Mouse (Mus musculus): ENCODE measurements around the gene Adcy4.

Adcy4 gene

DNA sequence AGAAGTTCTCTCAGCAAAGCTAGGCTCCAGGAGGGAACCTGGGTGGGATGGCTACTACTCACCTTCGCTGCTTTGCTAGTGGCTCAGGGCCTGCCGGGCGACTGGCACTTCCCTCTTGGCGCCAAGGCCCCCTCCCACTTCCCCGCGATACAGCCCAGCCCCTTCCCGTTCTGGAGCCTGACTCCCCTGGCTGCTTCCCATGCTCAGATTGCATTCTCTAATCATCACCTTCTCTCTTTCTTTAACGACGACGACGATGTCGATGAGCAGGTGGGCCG, at the start of gene Adcy4:
Gene Adcy4 (minus strand): TSS at position 138 of the 278 bp plus-strand sequence.
- no peak for DNase-seq (ENCODE audit: low spot score in 2 of 2)

DNA sequence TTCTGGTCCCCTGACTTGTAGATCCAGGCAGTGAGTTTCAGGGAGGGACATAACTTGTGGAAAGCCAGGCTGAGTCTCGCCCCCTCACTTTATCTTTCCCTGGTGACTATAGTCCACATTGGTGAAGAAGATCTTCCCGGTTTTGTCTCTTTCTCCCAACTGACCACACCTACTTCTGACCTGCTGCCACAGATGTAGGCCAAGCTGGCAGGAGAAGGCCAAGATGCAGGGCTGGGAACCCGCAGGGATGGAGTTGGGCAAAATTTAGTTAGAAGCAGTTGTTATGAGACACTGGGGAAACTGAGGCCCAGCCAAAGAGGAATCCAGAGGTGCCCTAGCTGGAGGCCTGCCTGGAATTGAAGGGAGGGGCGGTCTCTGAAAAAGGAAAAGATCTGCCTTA, 49.2 kb upstream of the Adcy4 start:
- DNase-seq (ENCODE audit: low spot score in 2 of 2) = no peak

DNA sequence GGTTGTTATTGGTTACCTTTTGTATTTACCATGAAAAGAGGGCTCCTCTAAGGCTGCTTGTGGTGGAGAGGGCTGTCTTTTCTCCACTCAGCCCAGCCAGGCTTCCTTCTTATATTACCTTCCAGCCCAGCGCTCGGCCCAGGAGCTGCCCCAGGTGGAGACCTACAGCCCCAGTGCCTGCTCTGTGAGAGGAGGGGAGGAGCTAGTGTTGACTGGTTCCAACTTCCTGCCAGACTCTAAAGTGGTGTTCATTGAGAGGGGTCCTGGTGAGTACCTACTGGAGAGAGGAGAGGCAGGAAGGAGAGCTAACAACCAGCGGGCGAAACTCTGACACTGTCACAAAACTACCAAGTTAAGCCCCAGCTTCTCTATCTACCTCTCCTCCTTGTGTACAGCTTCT, 46.4 kb upstream of the Adcy4 start:
- DNase-seq (ENCODE audit: low spot score in 2 of 2) = no peak

DNA sequence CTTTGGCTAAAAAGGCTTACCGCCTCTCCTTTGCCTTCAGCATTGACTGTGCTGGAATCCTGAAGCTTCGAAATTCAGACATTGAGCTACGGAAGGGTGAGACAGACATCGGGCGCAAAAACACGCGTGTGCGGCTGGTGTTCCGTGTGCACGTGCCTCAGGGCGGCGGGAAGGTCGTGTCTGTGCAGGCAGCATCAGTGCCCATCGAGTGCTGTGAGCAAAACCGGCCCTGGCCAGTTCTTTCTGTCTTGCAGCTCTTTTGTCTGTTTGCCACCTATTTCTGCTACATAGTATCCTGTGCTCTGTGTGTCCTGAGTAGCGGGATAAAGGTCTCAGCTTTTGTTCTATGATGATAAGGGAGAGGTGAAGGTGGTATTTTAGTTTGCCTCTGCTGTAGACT, 46.0 kb upstream of the Adcy4 start:
- DNase-seq (ENCODE audit: low spot score in 2 of 2) = no peak

DNA sequence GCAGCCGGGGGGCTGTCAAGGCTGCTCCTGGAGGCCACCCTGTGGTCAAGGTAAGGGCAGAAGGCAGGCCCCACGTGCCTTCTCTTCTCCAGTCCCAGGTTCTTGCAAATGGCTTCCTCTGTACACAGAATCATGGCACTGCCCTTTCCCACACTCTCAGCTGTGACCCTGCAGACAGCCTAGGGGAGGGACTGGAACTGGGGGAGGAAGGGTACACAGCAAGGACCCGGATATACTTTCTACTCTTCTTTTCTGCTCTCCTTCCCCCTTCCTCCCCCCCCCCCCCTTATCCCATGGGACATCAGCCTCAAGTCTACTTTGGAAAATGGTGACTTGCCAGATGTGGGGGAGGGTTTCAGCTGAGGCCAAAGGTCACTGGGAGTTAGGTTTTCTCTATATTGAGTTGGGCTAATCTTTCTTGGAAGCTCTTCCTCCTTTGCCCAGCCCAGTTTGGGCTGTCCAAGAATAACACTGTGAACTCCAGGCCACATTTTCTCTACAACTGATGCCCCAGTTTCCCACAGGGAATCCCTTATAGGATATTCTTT, 44.9 kb upstream of the Adcy4 start:
- DNase-seq (ENCODE audit: low spot score in 2 of 2) = no peak

DNA sequence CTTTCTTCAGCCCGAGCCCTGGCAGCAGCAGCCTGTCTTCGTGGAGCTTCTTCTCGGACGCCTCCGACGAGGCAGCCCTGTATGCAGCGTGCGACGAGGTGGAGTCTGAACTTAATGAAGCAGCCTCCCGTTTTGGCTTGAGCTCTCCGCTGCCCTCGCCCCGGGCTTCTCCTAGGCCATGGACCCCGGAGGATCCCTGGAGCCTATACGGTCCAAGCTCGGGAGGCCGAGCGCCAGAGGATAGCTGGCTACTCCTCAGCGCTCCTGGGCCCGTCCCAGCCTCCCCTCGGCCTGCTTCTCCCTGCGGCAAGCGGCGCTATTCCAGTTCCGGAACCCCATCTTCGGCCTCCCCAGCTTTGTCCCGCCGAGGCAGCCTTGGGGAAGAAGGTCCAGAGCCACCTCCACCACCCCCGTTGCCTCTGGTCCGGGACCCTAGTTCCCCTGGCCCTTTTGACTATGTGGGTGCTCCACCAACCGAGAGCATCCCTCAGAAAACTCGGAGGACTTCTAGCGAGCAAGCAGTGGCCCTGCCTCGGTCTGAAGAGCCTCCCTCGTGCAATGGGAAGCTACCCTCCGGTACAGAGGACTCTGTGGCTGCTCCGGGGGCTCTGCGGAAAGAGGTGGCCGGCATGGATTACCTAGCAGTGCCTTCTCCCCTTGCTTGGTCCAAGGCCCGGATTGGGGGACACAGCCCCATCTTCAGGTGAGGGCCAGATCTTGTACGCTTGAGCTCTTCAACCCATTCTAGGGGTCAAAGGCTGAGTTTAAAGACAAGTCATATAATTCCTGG, 42.9 kb upstream of the Adcy4 start:
- no peak for DNase-seq (ENCODE audit: low spot score in 2 of 2)

DNA sequence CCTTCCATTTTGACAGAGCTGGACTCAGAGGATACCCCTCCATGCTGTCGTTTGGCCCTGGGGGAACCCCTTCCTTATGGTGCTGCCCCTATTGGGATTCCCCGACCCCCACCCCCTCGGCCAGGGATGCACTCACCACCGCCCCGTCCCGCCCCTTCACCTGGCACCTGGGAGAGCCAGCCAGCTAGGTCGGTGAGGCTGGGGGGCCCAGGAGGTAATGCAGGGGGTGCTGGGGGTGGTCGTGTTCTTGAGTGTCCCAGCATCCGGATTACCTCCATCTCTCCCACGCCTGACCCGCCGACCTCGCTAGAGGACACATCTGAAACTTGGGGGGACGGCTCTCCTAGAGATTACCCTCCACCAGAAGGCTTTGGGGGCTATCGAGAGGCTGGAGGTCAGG, 42.2 kb upstream of the Adcy4 start:
- peak in 1 of 2 experiments; percentile 2 for DNase-seq (ENCODE audit: low spot score in 2 of 2)

DNA sequence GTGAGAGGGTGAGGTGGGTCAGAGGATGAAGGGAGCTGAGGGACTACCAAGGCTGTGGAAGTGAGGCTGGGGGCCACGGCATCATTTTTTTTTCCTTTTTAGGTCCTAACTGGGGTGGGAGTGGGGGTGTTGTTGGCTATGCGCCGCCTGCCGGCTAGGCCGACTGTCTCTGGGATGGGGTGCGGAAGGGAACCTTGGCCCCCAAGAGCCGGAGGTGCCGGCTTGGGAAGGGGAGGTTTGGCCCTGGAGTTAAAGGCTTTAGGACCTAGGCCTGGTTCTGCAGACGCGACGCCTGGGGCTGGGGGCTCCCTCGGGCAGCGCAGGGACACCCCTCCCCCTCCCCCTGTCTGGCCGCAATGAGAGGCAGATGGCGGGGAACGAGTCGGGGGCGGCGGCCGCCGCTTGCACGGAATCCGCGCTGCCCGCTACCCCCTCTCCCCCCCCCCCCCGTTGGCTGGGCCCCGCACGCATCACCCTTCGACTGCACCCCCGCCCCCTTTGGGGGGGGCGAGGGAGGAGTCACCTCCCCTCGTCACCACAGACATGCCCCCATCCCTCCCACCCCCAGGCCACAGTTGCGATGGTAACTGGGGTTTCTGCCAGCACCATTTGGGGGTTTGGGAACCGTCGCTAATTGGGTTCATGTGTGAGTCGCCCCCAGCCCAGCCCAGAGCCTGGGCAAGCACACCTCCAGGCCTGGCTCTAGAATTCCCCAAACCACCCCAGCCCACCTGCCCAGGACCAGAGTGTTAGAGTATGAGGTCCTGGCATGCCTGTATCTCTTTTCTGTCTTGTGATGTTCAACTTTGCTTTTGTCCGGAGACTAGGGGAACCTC, 41.5 kb upstream of the Adcy4 start:
- peak in 1 of 2 experiments; percentile 11 for DNase-seq (ENCODE audit: low spot score in 2 of 2)

DNA sequence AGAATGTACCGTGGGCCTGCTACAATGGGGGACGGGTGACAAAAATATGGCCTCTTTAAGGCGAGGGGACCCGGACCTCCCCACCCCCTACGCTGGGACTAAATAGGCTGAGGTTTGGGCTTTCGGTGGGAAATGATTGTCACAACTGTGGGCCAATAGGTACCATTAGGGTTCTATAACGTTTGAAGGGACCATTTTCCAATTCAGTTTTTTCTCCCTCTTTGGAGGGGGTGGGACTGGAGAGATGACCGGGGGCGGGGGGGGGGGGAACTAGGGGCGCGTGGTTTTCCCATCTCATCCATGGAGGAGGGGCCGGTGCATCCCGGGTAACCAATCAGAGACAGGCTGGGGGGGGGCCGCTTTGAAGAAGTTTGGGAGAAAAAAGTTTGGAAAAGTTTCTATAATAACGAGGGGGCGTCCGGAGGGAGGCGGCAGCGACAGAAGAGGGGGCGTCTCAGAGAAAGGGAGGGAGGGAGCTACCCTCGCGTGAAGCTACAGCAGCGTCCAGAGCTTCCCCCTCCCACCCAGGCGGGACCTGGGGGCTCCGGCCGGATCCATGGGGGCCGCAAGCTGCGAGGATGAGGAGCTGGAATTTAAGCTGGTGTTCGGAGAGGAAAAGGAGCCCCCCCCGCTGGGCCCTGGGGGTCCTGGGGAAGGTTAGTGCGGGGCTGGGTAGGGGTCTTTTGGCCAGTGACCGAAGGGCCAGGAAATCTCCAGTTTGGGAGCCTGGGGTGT, 40.8 kb upstream of the Adcy4 start:
- DNase-seq (ENCODE audit: low spot score in 2 of 2) = peak in 1 of 2 experiments; percentile 16

DNA sequence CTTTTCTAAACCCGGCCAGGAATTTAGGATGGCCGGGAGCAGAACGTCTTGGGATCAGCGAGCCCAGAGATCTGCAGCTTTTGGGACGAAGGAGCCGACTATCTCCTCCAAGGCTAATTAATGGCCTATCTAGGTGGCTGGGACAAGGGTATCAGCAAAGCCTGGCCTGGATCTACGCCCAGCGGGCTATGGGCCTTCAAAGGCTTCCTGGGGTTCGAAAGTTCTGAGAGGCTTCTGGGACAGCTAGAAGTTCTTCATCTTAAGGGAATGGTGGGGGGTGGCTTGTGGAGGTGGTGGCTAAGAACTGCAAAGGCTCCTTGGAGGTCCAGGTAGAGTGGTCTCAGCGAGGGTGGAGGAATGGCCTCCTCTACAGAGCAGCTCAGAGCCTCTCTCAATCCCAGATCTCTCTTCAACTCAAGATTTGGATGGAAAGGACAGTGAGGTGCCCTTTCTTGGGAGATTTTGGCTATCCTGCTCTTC, 40.1 kb upstream of the Adcy4 start:
- peak; percentile 3 to 9 for DNase-seq (ENCODE audit: low spot score in 2 of 2)

DNA sequence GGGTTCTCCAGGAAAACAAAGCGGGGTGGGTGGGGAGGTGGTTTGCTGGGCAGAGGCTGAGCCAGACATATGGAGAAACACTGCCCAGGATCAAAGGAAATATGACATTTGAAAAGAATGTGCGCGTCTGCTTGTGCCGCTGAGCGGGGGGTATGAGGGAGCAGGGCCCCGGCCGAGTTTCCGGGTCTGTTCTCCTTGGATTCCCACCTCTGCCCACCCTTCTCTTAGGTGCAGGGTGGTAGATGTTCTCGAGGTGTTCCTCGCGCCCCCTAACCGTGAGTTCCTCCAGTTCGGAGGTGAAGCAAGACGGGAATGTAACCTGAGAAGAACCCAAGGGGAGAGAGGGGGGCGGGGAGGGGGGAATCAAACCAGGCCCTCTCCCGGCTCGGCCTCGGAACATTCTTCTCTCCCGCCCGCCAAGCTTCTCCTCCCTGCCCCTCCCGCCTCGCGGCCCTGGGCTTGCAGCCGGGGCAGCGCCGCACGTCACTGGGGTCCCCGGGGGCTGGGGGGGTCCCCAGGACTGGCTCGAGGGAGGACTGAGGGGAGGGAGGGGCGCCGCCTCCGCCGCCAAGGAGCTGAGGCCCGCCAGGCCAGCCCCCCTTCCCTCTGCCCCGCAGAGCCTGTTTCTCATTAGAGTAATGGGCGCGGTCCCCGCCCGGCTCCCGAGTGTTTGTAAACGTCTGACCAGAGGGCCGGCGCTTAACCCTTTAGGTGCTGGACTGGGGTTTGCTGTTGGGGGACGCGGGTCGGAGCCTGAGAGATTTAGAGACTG, 39.3 kb upstream of the Adcy4 start, which contains the start of gene Nfatc4:
Gene Nfatc4 (plus strand): TSS at position 154 of the 772 bp plus-strand sequence.
- peak; percentile 48 to 63 for DNase-seq (ENCODE audit: low spot score in 2 of 2)

DNA sequence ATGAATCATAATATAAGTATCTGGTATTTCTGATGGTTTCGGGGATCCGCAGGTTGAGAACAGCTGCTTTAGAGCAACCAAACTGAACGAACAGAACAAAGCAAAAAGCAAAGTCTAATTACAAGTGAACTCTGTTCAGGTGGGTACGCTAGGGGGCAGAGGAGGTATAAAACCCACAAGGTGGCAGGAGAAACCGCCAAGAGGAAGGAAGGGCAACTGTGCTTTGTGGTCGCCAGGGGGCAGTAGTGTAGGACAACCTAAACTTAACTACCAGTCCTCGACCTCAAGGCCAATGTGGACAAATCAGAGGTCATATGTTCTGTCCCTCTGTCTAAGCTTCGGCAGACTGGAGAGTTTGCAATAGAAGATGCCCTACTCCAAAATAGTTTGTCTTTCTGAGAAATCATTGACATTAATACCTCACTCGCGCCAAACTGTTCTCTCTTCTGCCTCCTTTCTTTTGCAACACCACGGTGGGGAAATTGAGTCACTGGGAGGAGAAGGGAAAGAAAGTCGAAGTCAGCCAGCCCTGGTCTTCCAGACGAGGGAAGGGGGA, 38.6 kb upstream of the Adcy4 start:
- peak in 1 of 2 experiments; percentile 46 for DNase-seq (ENCODE audit: low spot score in 2 of 2)

DNA sequence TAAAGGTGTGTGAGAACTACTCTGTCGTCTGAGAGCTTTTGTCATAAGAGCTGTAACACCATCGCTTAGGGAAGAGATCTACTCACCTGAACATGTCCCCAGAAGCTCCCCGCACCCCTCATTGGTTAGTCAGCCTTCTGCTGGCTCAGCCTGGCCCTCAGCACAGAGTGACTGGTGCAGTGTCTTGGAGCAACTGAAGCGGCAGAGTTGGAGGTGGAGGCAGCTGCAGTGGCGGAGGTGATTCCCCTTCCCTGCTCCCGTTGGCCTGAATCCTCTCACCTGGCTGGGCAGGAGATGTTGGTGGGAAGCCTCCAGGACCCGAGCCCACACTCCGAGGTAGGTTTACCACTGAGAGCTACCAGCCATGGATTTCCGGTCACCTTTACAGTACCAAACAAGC, 36.7 kb upstream of the Adcy4 start:
- peak in 1 of 2 experiments; percentile 0 for DNase-seq (ENCODE audit: low spot score in 2 of 2)

DNA sequence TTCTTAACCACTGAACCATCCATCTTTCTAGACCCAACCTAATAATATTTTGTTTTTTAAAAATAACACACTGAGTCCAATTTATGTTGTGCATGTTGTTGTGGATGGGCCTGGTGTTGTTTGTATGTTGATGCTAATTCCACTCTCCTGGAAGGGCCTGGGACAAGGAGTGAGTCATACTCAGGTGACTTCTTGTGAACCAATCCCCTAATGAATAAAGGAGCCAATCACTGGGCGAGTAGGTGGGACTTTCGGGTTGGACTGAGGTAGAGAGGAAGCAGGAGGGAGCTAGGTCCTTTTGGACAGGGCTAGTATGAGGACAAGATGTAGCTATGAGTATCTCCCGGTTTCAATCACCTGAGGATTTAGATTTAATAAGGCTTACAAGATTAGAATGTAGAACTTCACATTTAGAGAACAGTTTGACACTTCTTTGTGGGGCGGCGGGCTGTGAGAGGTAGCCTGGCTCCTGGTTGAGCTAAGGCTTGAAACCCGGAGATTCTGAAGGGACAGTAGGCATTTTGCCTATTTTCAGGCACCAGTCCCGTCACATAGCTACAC, 36.0 kb upstream of the Adcy4 start:
- peak in 1 of 2 experiments; percentile 0 for DNase-seq (ENCODE audit: low spot score in 2 of 2)

DNA sequence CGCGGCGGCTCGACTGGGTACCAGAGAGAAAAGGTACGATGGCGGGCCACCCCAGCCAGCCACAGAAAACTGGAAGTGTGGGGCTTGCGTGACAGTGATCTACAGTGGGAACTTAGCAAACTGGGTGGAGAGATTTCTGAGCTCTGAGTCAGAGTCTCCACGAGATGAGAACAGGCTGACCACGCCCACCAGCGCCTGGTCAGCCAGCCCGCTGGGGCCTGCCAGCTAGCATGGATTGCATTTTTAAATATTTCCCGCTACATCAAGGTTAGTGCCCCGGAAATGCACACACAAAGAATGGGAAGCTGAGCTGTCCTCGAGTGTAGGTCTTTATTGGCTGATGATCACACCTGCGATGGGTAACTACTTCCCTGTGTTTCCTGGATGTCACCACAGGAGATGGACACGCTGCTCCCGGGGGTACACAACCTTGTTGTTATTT, 31.4 kb upstream of the Adcy4 start:
- DNase-seq (ENCODE audit: low spot score in 2 of 2) = no peak

DNA sequence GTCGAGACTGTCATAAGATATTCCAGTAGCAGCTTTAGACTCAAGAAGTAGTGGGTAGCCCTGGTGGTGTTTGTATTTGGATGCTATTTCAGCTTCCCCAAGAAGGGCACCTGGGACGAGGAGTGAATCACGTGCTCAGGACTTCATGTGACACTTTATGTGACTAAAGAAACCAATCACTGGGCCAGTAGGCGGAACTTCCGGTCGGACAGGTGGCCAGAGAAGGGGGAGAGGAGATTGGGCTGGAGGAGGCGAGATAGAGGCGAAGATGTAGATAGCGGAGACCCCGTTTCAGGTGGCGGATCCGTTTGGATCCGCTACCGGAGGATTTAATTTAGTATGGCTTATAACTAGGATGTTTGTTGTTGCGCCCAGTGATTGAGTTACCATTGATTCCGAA, 31.0 kb upstream of the Adcy4 start:
- peak; percentile 30 to 48 for DNase-seq (ENCODE audit: low spot score in 2 of 2)

DNA sequence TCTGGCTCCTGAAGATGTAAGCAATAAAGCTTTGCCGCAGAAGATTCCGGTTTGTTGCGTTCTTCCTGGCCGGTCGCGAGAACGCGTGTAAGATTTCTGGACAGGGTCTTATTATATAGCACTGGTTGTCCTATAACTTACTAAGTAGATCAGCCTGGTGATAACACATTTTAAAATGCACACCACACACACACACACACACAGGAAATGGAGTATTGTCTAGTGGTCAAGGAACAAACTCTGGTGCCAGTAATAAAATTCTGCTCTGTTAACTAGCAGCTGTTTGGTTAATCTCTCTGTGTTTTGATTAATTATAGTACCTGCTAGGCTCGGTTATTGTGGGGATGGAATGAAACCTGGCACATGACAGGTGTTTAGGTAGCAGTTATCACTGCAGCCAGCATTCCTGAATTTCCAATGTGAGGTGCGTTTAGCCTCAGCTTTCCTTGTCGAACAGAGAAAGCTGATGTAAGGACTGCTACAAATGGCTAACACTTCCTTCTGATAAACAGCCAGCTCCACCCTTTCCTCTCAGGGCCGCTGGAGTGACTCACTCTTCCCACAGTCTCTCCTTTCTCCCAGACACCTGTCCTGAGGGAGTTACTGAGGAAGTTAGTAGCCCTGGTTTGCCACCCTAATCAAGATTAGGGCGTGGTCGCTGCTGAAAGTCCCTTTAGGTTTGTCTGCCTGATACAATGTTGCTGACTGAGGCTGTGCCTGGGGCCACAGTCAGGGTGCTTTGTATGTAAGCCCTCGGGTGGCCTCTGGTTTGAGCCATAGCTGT, 11.7 kb upstream of the Adcy4 start:
- DNase-seq (ENCODE audit: low spot score in 2 of 2) = no peak

DNA sequence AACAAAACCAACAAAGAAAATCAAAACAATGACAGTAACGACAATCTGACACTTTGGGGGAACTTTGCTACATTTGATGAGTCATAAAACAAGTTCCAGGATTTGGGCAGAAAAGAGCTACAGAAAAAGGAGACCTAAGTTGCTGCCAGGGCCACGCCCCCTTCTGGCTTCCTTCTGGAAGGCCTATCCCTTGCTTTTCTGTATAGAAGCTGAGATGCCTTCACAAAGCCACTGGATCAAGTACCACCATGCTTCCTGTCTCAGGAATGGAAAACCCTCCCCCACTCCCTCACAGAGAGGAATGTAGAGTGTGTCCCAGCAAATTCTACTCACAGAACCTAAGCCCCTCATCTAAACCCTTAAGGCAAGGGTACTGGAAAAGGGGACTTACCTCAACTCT, 10.1 kb upstream of the Adcy4 start:
- DNase-seq (ENCODE audit: low spot score in 2 of 2) = no peak

DNA sequence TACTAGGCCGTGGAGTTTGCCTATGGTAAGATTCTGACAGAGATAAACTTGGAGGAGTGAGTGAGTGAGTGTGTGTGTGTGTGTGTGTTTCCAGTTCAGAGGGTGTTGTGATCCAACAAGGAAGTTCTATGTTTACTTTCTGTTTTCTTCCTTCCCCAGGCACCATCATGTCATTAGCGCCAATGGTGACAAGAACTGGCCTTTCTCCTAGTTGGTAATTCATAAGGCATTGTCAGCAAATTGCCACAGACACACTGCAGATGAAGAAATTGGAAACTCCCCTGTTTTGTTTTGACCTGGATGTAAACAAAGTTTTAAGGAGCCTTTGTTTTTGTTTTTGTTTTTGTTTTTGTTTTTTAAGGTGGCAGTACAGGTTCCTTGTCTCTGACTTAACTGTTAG, 9.6 kb upstream of the Adcy4 start:
- no peak for DNase-seq (ENCODE audit: low spot score in 2 of 2)

All from frontal cortex, postnatal 10 days (tissue).